Mouse (Mus musculus): ENCODE measurements around the gene Pdia3.

- TF ChIP-seq CTCF (IDR thresholded peaks at IDR 0.05; ENCODE audit: insufficient read depth, low read depth, low read length), result no peak
- TF ChIP-seq POLR2A (IDR thresholded peaks at IDR 0.05; ENCODE audit: insufficient read depth, low read depth, low read length), result no peak
These were observed 5.4 kb upstream of the Pdia3 start for GRCm38 (mm10) chr2:121408160-121408559.
